Mouse (Mus musculus): ENCODE results near the gene Serpina3g. TPM values are rescaled to one million over a fixed set of nuclear protein-coding genes. Genes with fewer than 3 reads are reported as not detected.
"Not testable (repeated sequence)": the region's sequence is repeated elsewhere in the genome, so short reads cannot be mapped to it uniquely, and the experiment has no call there.

Gene Serpina3g
- 1.4 and 15.7 TPM in 2 replicates for total RNA-seq (2014; fragmentation: Nextera tagmentation)
- total RNA-seq (2017) = 12.0 and 28.0 TPM in 2 replicates

DNA sequence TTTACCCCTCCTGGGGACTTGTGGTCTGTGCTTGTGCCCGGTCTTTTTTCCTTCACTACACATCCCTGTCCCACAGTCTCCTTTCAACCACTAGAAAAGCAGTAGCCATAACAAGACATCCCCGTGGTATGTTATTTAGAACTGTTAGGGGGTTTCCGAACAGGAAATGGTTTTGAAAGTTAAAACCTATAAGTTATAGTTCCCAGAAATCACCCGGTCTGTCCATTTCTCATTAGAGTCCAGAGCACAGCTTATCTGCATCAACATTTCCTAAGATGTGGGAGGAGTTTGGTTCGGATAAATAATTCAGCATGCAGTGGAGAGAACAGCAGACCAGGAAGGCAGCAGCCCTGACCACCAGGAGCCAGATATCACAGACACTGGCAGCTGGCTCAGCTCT is at the start of gene Serpina3g:
TSS of gene Serpina3g (plus strand) at position 331 of the 400 bp plus-strand sequence.
- ATAC-seq (replicated peaks; ENCODE audit: low FRiP score, low TSS enrichment, poor library complexity, severe bottlenecking) = 0 out of 2 replicates have a peak, but pooled peaks have one; percentile 33

DNA sequence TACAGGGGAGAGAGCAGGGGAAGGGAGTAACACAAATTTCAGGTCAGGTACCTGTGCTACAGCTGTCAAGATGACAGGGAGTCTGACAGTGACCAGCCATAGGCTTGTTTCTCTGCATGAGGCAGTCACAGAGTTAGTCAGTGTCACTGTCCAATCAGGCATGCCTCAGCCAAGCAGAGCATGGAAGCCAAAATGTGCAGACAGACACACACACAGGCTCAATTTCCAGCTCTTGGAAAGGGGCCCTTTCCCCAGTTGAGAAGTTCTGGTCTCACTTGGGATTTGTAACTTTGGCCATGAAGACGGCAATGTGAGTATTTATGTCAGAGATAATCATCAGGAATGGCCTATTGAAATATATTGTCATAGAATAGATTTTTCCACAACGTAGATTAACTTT is 46.8 kb upstream of the Serpina3g start:
- no peak for ATAC-seq (replicated peaks; ENCODE audit: low FRiP score, low TSS enrichment, poor library complexity, severe bottlenecking)

DNA sequence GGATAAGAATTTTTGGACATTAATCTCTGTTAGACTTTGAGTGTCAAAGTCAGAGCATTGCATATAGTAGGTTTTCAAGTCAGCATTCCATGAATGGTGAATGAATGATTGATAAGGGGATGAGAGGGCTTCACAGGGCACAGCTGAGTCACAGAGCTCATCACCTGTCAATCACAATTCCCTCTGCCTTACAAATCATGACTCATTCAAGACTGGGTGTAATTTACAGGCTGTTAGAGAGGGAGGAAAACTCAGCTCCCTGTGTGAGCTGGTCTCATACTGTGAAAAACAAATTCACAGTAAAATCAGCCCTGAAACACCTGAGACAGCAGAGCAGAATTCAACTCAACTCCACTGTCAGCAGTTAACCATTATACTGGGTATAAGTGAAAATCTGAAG is 45.2 kb upstream of the Serpina3g start:
- no peak for ATAC-seq (replicated peaks; ENCODE audit: low FRiP score, low TSS enrichment, poor library complexity, severe bottlenecking)

DNA sequence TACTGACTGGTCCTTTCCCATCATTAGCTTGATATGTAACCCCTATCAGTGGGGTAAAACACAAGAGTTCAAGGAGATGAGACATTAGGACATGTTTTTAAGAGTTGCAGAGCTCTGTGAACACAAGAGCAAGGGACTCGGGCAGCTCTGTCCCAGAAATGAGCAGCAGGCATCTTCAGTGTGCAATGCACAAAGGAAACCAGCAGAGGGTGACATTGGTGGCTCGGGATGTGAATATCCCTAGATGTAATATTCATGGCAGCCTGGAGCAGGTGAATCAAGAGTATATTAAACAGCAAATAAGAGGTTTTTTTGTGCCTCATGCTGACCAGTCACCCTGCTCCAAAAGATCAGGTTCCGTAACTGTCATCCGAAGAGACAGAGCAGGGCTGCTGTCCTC is 26.9 kb upstream of the Serpina3g start:
- ATAC-seq (replicated peaks; ENCODE audit: low FRiP score, low TSS enrichment, poor library complexity, severe bottlenecking) = no peak

DNA sequence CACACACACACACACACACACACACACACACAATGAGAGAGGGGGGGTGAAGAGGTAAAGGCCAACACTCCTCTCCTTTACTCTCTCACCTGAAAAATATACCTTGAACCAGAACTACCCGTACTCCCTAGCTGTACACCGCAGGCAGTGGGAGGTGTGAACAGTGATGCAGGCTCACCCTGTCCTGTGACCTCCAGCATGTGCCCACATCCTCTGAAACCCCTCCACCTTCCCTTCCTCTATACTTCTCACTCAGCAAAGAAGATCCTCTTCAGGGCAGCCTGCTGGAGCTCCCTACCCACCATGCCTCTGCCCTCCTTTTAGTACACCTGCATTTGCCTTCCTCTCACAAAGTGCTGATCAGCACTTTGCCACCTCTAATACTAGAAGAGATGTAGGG is 26.2 kb upstream of the Serpina3g start:
- no peak for ATAC-seq (replicated peaks; ENCODE audit: low FRiP score, low TSS enrichment, poor library complexity, severe bottlenecking)

DNA sequence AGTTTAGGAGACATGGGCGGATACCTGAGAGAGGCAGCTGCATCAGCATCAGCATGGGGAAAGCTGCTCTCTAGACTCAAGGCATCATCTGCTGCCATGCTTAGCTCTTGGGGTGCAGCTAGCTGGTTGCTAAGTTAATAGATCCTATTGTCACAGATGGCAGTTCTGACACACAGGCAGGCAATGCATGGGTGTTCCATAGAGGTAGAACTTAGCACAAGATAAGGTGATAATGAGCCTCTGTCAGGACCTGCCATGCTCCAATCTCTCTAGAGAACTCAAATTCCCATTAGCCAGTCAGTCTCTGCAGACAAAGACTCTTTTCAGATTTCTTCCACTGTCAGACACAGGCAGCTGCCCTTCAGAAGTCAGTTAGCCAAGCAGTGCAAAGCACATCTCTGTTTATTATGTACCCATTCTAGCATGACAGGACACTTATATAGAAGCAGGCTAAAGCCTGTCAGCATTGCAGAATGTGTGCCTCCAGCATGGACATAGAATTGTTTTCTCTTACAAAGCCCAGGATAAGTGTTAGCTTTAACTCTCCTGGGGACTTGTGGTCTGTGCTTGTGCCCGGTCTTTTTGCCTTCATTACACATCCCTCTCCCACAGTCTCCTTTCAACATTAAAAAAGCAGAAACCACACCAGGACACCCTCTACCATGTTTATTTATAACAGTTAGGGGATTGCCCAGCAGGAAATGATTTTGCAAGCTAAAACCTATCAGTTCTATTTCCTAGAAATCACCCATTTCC is 22.2 kb upstream of the Serpina3g start:
- no peak for ATAC-seq (replicated peaks; ENCODE audit: low FRiP score, low TSS enrichment, poor library complexity, severe bottlenecking)

DNA sequence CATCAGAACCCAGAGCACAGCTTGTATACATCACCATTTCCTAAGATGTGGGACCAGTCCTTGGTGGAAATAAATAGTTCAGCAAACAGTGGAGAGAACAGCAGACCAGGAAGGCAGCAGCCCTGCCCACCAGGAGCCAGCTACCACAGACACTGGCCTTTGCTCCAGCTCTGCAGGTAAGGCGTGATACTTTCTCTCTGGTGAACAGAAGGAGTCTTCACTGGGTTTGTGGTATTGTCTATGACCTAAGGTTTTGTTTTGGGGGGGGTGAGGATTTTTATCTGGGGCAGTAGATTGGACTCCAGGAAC is 21.6 kb upstream of the Serpina3g start, which contains the start of gene Serpina3f:
TSS of gene Serpina3f (plus strand) at position 100 of the 309 bp plus-strand sequence.
- no peak for ATAC-seq (replicated peaks; ENCODE audit: low FRiP score, low TSS enrichment, poor library complexity, severe bottlenecking)

DNA sequence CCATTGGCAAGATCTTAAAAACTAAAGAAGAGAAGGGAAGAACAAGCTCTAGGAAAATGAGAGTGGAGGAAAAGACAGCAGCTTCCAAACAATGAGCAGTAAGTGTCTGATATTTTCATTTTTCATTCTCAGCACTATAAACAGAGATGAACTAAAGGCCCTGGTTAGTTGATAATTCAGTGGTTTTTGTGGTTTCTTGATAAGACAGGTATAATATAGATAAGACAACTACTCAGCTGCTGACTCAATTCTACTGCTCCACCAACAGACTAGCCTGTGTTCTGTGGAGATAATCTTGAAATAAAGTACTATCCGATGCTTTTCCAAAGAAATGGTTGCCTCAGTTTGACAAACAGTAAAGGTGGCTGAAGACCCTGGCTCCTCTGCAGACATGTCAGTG is 20.8 kb upstream of the Serpina3g start:
- no peak for ATAC-seq (replicated peaks; ENCODE audit: low FRiP score, low TSS enrichment, poor library complexity, severe bottlenecking)

DNA sequence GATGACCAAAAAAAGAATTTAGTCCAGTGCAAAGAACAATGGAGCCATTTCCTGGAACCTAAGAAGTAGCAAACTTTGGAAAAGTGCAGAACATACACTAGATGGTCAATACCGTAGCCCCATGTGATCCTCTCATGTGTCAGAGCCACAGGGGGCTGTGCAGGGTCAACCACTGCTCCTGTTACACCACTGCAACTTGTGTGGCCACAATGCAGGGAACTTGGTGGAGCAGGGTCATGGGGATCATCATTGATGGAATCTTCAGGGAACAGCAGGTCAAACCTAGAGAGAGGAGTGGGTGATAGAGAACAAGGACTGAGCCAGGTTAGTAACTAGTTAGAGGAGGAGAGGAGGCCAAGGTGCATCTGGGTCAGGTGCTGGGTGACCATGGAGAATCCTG is 14.4 kb upstream of the Serpina3g start:
- no peak for ATAC-seq (replicated peaks; ENCODE audit: low FRiP score, low TSS enrichment, poor library complexity, severe bottlenecking)

DNA sequence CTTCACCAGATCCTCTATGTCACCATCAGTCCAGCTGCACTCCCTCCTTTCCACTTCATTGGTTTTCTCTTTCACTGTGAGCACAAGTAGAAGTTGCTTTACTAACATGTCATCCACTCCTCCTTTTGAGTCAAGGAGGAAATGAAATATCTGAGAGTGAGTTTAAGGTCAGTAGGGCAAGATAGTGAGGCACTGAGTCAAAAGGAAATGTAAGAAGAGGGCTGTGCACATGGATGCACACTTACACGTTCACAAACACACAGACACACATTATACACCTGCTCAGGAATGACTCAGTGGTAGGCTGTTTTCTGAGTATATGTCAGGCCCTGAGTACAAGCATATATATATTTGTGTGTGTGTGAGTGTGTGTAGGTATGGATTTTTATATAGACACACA is 12.4 kb upstream of the Serpina3g start:
- ATAC-seq (replicated peaks; ENCODE audit: low FRiP score, low TSS enrichment, poor library complexity, severe bottlenecking) = no peak

DNA sequence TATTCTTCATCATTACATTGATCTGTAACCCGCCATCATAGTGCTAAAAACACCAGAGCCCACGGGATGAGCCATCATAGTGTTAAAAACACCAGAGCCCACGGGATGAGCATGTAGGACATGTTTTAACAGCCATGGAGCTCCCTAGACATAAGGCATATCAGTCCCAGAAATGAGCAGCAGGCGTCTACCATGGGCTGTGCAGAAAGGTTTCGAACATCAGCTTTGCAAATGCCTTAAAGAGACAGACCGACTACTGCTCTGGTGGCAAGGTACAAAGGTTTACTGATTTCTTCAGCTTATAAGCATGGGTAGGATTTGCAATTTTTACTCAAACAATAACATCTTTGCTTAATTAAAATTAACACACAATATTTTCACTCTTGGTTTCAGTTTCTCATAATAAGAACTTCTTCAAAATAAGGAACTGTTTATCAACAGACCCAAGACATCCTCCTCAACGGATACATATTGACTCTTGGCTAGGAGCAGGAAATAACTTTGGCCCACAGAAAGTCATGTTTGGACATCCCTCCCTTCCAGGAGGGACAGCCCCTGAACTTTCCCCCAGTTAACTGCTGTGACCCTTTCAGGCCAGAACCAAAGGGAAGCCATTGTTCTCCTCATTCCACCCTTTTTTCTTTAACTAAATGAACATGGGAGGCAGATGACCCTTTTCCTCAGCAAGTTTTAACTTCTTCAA is 11.3 kb upstream of the Serpina3g start:
- ATAC-seq (replicated peaks; ENCODE audit: low FRiP score, low TSS enrichment, poor library complexity, severe bottlenecking) = no peak

DNA sequence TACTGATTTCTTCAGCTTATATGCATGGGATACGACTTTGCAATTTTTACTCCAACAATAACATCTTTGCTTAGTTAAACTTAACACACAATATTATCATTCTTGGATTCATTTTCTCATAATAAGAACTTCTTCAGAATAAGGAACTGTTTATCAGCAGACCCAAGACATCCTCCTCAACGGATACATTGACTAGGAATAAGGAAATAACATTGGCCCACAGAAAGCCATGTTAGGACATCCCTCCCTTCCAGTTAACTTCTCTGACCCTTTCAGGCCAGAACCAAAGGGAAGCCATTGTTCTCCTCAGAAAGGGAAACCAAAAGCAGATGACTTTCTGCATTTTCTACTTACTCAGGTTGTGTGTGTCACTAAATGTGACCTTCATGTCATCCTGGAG is 5.3 kb upstream of the Serpina3g start:
- no peak for ATAC-seq (replicated peaks; ENCODE audit: low FRiP score, low TSS enrichment, poor library complexity, severe bottlenecking)

DNA sequence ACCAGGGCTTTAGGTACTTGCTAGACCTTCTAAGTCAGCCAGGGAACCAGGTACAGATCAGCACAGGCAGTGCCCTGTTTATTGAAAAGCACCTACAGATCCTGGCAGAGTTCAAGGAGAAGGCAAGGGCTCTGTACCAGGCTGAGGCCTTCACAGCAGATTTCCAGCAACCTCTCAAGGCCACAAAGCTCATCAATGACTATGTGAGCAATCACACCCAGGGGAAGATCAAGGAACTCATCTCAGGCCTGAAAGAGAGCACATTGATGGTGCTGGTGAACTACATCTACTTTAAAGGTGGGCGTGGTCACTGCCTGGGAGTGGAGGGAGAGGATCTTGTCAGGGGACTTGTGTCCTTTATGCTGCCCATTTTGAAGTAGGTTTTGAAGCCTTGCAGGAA is 2.0 kb downstream of the Serpina3g start:
- not testable (repeated sequence) for ATAC-seq (replicated peaks; ENCODE audit: low FRiP score, low TSS enrichment, poor library complexity, severe bottlenecking)

DNA sequence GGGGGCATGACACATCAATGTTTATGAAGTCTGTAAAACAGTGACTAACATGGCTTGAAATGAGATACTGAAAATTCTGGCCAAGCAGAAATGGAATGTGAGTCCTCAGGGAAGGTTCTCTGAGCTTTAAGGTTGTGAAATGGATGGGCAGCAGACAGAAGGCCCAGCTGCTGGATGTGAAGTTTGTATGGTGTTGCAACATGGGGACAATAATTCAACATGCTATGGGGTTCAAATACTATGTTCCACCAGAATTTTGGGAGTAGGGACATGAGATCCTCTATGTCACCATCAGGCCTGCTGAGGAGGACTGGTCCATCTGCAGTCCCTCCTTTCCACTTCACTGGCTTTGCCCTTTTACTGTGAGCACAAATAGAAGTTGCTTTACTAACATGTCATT is 7.3 kb downstream of the Serpina3g start:
- ATAC-seq (replicated peaks; ENCODE audit: low FRiP score, low TSS enrichment, poor library complexity, severe bottlenecking) = no peak

DNA sequence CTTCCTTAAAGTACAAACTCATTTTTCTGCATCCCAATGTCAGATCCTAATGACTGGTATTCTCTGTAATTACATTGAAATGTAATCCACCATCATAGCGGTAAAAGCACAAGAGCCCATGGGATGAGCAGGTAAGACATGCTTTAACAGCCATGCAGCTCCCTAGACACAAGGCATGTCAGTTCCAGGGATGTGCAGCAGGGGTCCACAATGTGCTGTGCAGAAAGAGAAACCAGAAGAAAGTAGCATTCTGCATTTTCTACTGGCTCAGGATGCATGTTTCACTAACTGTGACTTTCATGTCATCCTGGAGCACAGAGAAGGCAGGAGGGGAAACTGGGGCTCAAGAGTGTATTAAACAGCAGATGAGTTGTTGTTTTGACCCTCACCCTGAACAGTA is 9.0 kb downstream of the Serpina3g start:
- no peak for ATAC-seq (replicated peaks; ENCODE audit: low FRiP score, low TSS enrichment, poor library complexity, severe bottlenecking)

DNA sequence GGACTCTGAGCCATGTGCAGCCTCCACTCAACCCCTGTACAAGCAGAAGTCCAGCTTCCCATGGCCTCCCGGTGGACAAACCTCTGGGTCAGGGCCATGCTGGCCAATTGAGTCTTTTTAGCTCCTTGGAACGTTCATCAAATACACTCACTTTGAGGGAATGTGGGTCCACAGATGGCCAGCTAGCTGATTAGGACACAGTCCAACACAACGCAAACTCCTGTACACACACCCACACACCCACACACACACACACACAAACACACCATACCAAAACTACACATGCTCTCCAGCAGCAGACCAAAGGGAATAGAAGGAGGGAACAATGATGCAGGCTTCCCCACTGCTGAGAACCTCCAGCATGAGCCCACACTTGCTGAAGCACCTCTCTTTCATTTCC is 9.6 kb downstream of the Serpina3g start:
- ATAC-seq (replicated peaks; ENCODE audit: low FRiP score, low TSS enrichment, poor library complexity, severe bottlenecking) = no peak

DNA sequence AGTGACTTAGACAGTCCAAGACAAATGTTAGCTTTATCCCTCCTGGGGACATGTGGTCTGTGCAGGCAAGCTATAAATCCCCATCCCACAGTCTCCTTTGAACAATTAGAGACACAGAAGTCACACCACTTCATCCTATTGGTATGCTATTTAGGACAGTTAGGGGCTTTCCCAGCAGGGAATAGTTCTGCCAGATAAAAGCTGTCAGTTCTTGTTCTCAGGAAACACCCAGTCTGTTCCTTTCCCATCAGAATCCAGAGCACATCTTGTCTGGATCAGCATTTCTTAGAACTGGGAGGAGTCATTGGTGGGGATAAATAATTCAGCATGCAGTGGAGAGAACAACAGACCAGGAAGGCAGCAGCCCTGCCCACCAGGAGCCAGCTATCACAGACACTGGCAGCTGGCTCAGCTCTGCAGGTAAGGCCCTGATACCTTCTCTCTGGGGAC is 11.5 kb downstream of the Serpina3g start:
- no peak for ATAC-seq (replicated peaks; ENCODE audit: low FRiP score, low TSS enrichment, poor library complexity, severe bottlenecking)

DNA sequence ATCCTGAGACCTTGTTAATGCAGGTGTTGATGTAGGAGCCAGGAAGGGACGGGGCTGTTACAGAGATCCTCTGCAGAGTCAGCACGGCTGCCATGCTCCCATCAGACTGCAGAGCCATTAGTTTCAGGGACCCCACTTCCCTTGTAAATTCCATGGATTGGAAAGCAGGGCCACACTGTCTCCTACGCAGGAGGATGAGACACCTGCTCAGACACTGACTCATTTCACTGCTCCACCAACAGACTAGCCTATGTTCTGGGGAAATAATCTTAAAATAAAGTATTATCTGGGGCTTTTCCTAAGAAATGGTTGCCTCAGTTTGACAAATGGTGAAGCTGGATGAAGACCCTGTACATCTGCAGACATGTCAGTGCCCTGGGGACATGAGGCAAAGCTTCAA is 12.2 kb downstream of the Serpina3g start:
- no peak for ATAC-seq (replicated peaks; ENCODE audit: low FRiP score, low TSS enrichment, poor library complexity, severe bottlenecking)

DNA sequence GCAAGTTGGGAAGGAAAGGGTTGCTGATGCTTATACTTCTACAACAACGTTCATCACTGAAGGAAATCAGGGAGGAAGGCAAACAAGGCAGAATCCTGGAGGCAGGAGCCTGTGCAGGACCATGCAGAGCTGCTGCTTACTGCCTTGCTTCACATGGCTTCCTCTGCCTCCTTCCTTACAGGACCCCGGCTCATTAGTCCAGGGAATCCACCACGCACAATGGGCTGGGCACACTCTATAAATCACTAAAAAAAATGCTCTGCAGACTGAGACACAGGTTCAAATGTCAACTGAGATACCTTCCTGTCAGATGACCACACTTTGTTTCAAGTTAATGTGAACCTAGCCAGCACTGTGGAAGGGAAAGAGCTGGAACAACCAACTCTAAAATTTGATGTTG is 25.0 kb downstream of the Serpina3g start:
- no peak for ATAC-seq (replicated peaks; ENCODE audit: low FRiP score, low TSS enrichment, poor library complexity, severe bottlenecking)

DNA sequence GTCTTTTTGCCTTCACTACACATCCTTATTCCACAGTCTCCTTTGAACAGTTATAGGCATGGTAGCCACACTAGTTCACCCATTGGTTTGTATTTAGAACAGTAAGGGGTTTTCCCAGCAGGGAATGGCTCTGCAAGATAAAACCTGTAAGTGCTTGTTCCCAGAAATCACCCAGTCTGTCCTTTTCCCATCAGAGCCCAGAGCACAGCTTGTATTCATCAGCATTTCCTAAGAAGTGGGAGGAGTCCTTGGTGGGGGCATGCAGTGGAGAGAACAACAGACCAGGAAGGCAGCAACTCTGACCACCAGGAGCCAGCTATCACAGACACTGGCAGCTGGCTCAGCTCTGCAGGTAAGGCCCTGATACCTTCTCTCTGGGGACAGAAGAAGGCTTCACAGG is 26.8 kb downstream of the Serpina3g start, which contains the start of gene Serpina3i:
TSS of gene Serpina3i (plus strand) at position 260 of the 400 bp plus-strand sequence.
- no peak for ATAC-seq (replicated peaks; ENCODE audit: low FRiP score, low TSS enrichment, poor library complexity, severe bottlenecking)

DNA sequence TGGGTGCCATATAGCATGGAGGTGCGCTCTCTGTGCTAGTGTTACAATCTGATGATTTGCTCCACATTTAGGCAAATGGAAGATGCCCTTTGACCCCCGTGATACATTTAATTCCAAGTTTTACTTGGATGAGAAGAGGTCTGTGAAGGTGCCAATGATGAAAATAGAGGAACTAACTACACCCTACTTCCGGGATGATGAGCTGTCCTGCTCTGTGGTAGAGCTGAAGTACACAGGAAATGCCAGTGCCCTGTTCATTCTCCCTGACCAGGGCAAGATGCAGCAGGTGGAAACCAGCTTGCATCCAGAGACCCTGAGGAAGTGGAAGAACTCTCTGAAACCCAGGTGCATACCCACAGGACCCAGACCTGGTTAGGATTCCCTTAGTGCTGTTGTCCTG is 30.3 kb downstream of the Serpina3g start:
- no peak for ATAC-seq (replicated peaks; ENCODE audit: low FRiP score, low TSS enrichment, poor library complexity, severe bottlenecking)
